Mouse (Mus musculus): ENCODE measurements at regions not wholly inside any gene's neighbourhood (a gene's known extent, or its start where the extent isn't known, plus 50 kb on each side); places are given as distances from the start of the nearest gene placed in this dataset.
A peak's percentile ranks its signal among the peaks of the same experiment; 100 is the strongest.

DNA sequence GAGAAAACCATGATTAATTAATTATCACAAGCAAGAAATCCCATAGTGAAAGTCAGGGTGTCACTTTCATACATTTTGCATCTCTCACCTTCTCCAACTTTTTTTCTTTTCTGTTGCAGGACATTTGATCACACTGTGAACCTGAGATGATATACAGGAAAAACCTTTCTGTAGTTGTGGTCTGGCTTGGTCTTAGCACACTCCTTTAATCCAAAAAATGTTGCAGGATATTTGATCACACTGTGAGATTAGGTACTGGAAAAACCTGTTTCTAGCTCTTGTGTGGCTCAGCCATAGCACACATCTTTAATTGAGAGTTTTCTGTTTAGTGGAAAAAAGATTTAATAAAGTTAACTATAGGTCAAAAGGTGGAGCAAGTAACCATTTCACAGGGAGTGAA lies 645.6 kb upstream of the Zfp804a start:
- Histone ChIP-seq H3K36me3 (replicated peaks; ENCODE audit: control insufficient read depth, insufficient read depth, low read depth, low read length) (no peaks in the 10 kb centered on the region), H3K27ac (replicated peaks; ENCODE audit: low read depth, low read length) (no peak overlapping the region), H3K9ac (replicated peaks; ENCODE audit: low read length) (no peak overlapping the region), H3K4me2 (ENCODE audit: low read depth, low read length) (no peak overlapping the region), H3K9me3 (replicated peaks; ENCODE audit: control insufficient read depth, low read length) (no peaks in the 10 kb centered on the region), H3K4me1 (ENCODE audit: control insufficient read depth, insufficient read depth, low read length) (no peaks in the 10 kb centered on the region), H3K27me3 (ENCODE audit: control insufficient read depth, insufficient read depth, low read length) (no peaks in the 10 kb centered on the region), H3K4me3 (ENCODE audit: low read depth, low read length) (no peak overlapping the region)
- DNase-seq (ENCODE audit: low spot score) (peak; percentile 19), ATAC-seq (replicated peaks; ENCODE audit: insufficient number of reproducible peaks, low FRiP score, low TSS enrichment, low read depth) (0 out of 2 replicates have a peak, but pooled peaks have one; percentile 52)

DNA sequence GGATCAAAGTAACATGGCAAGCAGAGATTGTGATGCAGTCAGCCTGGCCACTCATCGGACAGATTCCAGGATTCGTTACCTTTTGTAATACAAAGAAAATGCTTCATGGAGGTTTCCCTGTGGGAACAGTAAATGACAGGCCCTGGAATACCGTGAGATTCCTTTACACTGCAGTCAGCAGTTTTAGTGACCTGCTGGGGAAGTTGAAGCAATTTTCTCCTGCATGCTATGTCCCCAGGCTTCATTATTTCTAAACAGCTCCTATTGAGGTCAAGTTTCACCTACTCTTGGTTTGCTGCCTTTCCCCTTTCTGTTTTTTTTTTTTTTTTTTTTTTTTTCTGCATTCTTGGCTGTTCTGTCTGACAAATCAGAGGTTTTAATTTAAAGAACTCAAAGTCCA lies 641.3 kb upstream of the Zfp804a start:
- no peaks in the 10 kb centered on the region for H3K9me3 ChIP-seq (replicated peaks; ENCODE audit: control insufficient read depth, low read length)
- H3K27ac ChIP-seq (replicated peaks; ENCODE audit: low read depth, low read length): no peak overlapping the region
- no peaks in the 10 kb centered on the region for H3K36me3 ChIP-seq (replicated peaks; ENCODE audit: control insufficient read depth, insufficient read depth, low read depth, low read length)
- no peak overlapping the region for H3K9ac ChIP-seq (replicated peaks; ENCODE audit: low read length)
- no peaks in the 10 kb centered on the region for H3K4me1 ChIP-seq (ENCODE audit: control insufficient read depth, insufficient read depth, low read length)
- H3K4me3 ChIP-seq (ENCODE audit: low read depth, low read length): no peak overlapping the region
- ATAC-seq (replicated peaks; ENCODE audit: insufficient number of reproducible peaks, low FRiP score, low TSS enrichment, low read depth) (peak; percentile 52; the same call in 1 of the 2 replicates), DNase-seq (ENCODE audit: low spot score) (peak; percentile 64)
- 20% methylated on average over 3 of the region's 3 CpGs for WGBS
- H3K27me3 ChIP-seq (ENCODE audit: control insufficient read depth, insufficient read depth, low read length): no peaks in the 10 kb centered on the region
- no peak overlapping the region for H3K4me2 ChIP-seq (ENCODE audit: low read depth, low read length)

DNA sequence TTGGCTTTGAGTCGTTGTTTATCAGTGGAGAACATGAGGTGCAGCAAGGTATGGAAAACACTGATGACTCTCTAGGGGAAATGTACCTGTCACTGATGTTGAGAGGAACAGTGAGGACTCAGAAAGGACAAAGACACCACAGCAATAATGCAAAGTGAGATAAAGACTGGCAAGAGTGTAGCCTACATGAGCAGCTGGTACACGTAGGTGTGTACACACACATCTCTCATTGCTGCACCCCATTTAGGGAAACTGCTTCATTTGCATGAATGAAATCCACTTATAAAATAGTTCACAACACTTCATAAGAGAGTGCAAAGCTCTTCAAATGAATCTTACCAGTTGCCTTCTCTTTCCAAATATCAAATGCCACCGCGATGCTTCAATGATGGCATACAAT lies 621.6 kb upstream of the Zfp804a start:
- no peaks in the 10 kb centered on the region for H3K9me3 ChIP-seq (replicated peaks; ENCODE audit: control insufficient read depth, low read length)
- no peaks in the 10 kb centered on the region for H3K27me3 ChIP-seq (ENCODE audit: control insufficient read depth, insufficient read depth, low read length)
- no peaks in the 10 kb centered on the region for H3K36me3 ChIP-seq (replicated peaks; ENCODE audit: control insufficient read depth, insufficient read depth, low read depth, low read length)
- H3K4me2 ChIP-seq (ENCODE audit: low read depth, low read length): no peak overlapping the region
- no peaks in the 10 kb centered on the region for H3K4me1 ChIP-seq (ENCODE audit: control insufficient read depth, insufficient read depth, low read length)
- ATAC-seq (replicated peaks; ENCODE audit: insufficient number of reproducible peaks, low FRiP score, low TSS enrichment, low read depth): no peak
- no peak for DNase-seq (ENCODE audit: low spot score)
- H3K9ac ChIP-seq (replicated peaks; ENCODE audit: low read length): no peak overlapping the region
- whole genome bisulfite sequencing: 94% methylated on average over 4 of the region's 4 CpGs
- no peak overlapping the region for H3K27ac ChIP-seq (replicated peaks; ENCODE audit: low read depth, low read length)
- H3K4me3 ChIP-seq (ENCODE audit: low read depth, low read length): no peak overlapping the region

DNA sequence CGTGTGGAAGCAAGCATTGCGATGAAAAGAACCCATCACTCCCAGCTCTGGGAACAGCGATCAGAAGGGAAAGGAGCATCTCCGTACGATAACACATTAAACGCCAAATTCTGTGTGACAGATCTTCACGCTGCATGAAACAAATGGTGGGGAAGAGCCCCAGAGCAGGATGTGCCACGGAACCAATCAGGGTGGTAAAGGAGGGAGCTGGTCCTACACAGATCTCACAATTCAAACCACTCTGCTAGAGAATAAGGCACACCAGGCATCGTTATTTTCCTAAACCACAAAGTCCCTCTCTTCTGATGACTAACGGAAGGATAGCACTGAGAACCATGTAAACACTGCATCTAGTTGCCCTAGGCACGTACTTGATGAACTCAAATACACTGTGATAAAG lies 613.9 kb upstream of the Zfp804a start:
- WGBS: 86% methylated on average over 11 of the region's 11 CpGs
- H3K9ac ChIP-seq (replicated peaks; ENCODE audit: low read length): no peak overlapping the region
- H3K9me3 ChIP-seq (replicated peaks; ENCODE audit: control insufficient read depth, low read length): no peaks in the 10 kb centered on the region
- H3K4me1 ChIP-seq (ENCODE audit: control insufficient read depth, insufficient read depth, low read length): no peaks in the 10 kb centered on the region
- ATAC-seq (replicated peaks; ENCODE audit: insufficient number of reproducible peaks, low FRiP score, low TSS enrichment, low read depth): no peak
- DNase-seq (ENCODE audit: low spot score): no peak
- H3K36me3 ChIP-seq (replicated peaks; ENCODE audit: control insufficient read depth, insufficient read depth, low read depth, low read length): no peaks in the 10 kb centered on the region
- H3K4me2 ChIP-seq (ENCODE audit: low read depth, low read length): no peak overlapping the region
- H3K4me3 ChIP-seq (ENCODE audit: low read depth, low read length): no peak overlapping the region
- no peak overlapping the region for H3K27ac ChIP-seq (replicated peaks; ENCODE audit: low read depth, low read length)
- no peaks in the 10 kb centered on the region for H3K27me3 ChIP-seq (ENCODE audit: control insufficient read depth, insufficient read depth, low read length)

DNA sequence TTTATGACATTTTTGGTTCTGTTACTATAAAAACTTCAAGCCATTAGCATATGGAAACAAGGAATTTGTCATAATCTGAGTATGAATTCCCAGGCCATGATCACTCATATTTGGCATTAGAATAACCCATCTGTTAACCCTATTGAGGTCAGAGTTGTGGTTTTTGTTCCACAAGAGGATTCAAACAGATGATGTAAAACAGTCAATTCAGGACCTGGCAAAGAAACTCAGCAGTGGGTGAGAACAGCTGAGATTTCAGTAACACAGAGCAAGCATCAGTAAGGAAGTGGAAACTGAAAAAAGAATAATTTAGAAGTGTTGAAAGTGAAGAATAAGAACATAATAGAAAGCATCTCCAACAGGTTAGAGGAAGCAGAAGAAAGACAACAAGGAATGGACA lies 612.1 kb upstream of the Zfp804a start:
- Histone ChIP-seq H3K4me2 (ENCODE audit: low read depth, low read length) (no peak overlapping the region), H3K27ac (replicated peaks; ENCODE audit: low read depth, low read length) (no peak overlapping the region), H3K9ac (replicated peaks; ENCODE audit: low read length) (no peak overlapping the region), H3K9me3 (replicated peaks; ENCODE audit: control insufficient read depth, low read length) (no peaks in the 10 kb centered on the region), H3K27me3 (ENCODE audit: control insufficient read depth, insufficient read depth, low read length) (no peaks in the 10 kb centered on the region), H3K4me3 (ENCODE audit: low read depth, low read length) (no peak overlapping the region), H3K36me3 (replicated peaks; ENCODE audit: control insufficient read depth, insufficient read depth, low read depth, low read length) (no peaks in the 10 kb centered on the region), H3K4me1 (ENCODE audit: control insufficient read depth, insufficient read depth, low read length) (no peaks in the 10 kb centered on the region)
- ATAC-seq (replicated peaks; ENCODE audit: insufficient number of reproducible peaks, low FRiP score, low TSS enrichment, low read depth) (no peak), DNase-seq (ENCODE audit: low spot score) (no peak)

DNA sequence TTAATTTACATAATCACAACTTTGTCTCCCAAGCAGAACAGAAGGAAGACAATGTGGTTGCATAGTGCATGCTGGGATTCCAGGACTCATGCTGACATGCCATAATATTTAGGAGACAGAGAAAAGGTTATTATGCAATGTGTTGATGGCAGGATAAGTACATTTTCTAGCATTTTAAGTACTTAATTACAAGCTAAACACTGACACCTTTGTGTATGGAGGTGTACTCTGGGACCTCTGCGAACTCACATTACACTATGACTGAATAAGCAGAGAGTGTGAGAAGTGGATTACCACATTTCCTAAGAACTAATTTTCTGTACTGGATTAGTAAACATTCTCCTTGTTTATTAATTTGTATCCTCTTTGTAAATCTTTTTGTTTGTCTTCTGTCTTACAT lies 602.5 kb upstream of the Zfp804a start:
- 84% methylated on average over 1 of the region's 1 CpGs for WGBS
- DNase-seq (ENCODE audit: low spot score) (no peak), ATAC-seq (replicated peaks; ENCODE audit: insufficient number of reproducible peaks, low FRiP score, low TSS enrichment, low read depth) (no peak)
- Histone ChIP-seq H3K4me3 (ENCODE audit: low read depth, low read length) (no peak overlapping the region), H3K4me2 (ENCODE audit: low read depth, low read length) (no peak overlapping the region), H3K27ac (replicated peaks; ENCODE audit: low read depth, low read length) (no peak overlapping the region), H3K36me3 (replicated peaks; ENCODE audit: control insufficient read depth, insufficient read depth, low read depth, low read length) (no peaks in the 10 kb centered on the region), H3K9me3 (replicated peaks; ENCODE audit: control insufficient read depth, low read length) (no peaks in the 10 kb centered on the region), H3K4me1 (ENCODE audit: control insufficient read depth, insufficient read depth, low read length) (no peaks in the 10 kb centered on the region), H3K9ac (replicated peaks; ENCODE audit: low read length) (no peak overlapping the region), H3K27me3 (ENCODE audit: control insufficient read depth, insufficient read depth, low read length) (no peaks in the 10 kb centered on the region)

DNA sequence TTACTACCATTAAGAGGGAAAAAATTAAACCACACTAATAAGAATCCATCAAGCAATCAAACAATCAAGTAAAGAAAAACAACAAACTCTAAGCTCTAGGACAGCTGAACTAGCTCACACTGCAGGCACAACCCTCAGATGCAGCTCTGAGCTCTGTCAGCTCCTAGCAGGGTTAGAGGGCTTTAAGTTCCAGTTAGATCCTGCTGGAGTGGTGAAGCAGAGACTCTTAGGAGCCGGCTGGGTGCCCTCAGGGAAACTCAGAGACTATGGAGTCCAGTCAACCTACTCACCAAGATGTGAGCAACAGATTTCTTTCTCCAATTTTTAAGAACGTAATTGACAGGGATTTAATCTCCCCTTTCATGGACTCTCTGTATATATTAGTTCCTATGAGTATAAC lies 564.2 kb upstream of the Zfp804a start:
- Histone ChIP-seq H3K36me3 (replicated peaks; ENCODE audit: control insufficient read depth, insufficient read depth, low read depth, low read length) (no peaks in the 10 kb centered on the region), H3K4me1 (ENCODE audit: control insufficient read depth, insufficient read depth, low read length) (no peaks in the 10 kb centered on the region), H3K27me3 (ENCODE audit: control insufficient read depth, insufficient read depth, low read length) (no peaks in the 10 kb centered on the region), H3K9me3 (replicated peaks; ENCODE audit: control insufficient read depth, low read length) (no peaks in the 10 kb centered on the region), H3K9ac (replicated peaks; ENCODE audit: low read length) (no peak overlapping the region), H3K27ac (replicated peaks; ENCODE audit: low read depth, low read length) (no peak overlapping the region), H3K4me3 (ENCODE audit: low read depth, low read length) (no peak overlapping the region), H3K4me2 (ENCODE audit: low read depth, low read length) (no peak overlapping the region)
- DNase-seq (ENCODE audit: low spot score) (peak; percentile 6), ATAC-seq (replicated peaks; ENCODE audit: insufficient number of reproducible peaks, low FRiP score, low TSS enrichment, low read depth) (no peak)
- 35% methylated on average over 2 of the region's 2 CpGs for WGBS

DNA sequence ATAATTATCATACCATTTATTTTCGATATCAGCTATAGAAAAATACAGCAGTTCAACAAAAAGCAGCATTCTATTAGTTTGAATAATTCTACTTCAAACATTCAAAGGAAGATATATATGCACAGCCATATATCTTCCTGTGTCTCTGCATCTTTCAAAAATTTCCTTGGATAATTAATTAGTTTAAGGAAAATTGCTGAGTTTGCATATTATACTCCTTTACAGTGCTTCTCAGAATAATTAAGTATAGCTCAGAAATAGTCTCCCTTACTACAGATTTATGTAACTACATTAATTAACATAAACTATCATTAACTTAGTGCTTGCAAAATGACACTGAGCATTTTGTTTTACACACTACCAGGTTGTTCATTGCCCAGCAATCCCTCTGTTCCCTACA lies 546.0 kb upstream of the Zfp804a start:
- ATAC-seq (replicated peaks; ENCODE audit: insufficient number of reproducible peaks, low FRiP score, low TSS enrichment, low read depth) (no peak), DNase-seq (ENCODE audit: low spot score) (no peak)
- Histone ChIP-seq H3K36me3 (replicated peaks; ENCODE audit: control insufficient read depth, insufficient read depth, low read depth, low read length) (no peaks in the 10 kb centered on the region), H3K9ac (replicated peaks; ENCODE audit: low read length) (no peak overlapping the region), H3K27ac (replicated peaks; ENCODE audit: low read depth, low read length) (no peak overlapping the region), H3K27me3 (ENCODE audit: control insufficient read depth, insufficient read depth, low read length) (no peaks in the 10 kb centered on the region), H3K4me2 (ENCODE audit: low read depth, low read length) (no peak overlapping the region), H3K9me3 (replicated peaks; ENCODE audit: control insufficient read depth, low read length) (no peaks in the 10 kb centered on the region), H3K4me1 (ENCODE audit: control insufficient read depth, insufficient read depth, low read length) (no peaks in the 10 kb centered on the region), H3K4me3 (ENCODE audit: low read depth, low read length) (no peak overlapping the region)
- WGBS: 89% methylated on average over 1 of the region's 1 CpGs

Measured in embryonic facial prominence, embryonic 11.5 days (tissue).